ENCODE assay signal across 17 mouse cellular contexts in the genomic region with DNA sequence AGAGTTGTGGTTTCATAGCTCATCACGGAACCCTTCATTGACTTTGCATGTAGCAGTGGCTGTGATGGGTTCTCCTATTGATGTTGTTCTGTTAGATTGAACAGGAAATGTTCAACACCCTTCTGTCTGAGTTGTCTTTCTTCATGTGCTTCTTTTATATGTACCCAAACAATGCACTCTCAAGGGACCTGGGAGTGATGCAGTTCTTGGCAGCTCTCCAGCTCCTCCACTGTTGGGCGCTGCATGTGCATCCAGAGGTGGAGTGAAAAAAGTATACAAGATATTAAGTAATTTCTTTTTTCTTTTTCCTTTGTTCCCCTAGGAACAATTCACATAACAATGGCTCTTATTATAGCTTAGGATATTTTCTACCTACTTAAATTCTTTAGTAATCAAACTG.
DNase-seq lines count a peak whose midpoint lies in the region; TF ChIP-seq lines count a peak whose summit lies in the region.
"Had no signal": no experiment of that assay in that cellular context is flagged by ENCODE, and none has a peak within 500 bp of the region (broad histone marks: within the 10 kb centered on the region; RNA-seq: fewer than 3 reads in every experiment).

No protein-coding gene starts in this region.

- no peak for TF ChIP-seq CTCF in brain, embryonic 14.5 days (IDR thresholded peaks at IDR 0.05; ENCODE audit: borderline replicate concordance, extremely low read depth, insufficient read depth, insufficient read length)

- DNase-seq in cerebellum, postnatal 10 days, result peak; percentile 11 to 14
- DNase-seq in cerebellum, postnatal 4 days (ENCODE audit: low spot score in 2 of 2), result no peak
- DNase-seq in heart, postnatal 4 days, result peak; percentile 29
- DNase-seq in heart, adult 9 months (ENCODE audit: low spot score in 2 of 2), result no peak
- DNase-seq in 3T3-L1 (ENCODE audit: low read depth, low spot score), result peak; percentile 3
- peak; percentile 37 for DNase-seq in brain, embryonic 14.5 days (ENCODE audit: low read depth)
- DNase-seq in Muller cell, postnatal 12 days (ENCODE audit: inconsistent ontology term), result no peak
- DNase-seq: adrenal gland, postnatal 14 days; cerebellum, adult 11-12 months; cerebellum, adult 9-11 months; gastrocnemius, postnatal 25 days; heart, adult 18-20 months; kidney, adult 2 months; lung, postnatal 4 days; right cerebral cortex, postnatal 4 days; thymus, adult 18-20 months; thymus, postnatal 25 days had no signal

- no peak for TF ChIP-seq POLR2A in brain, embryonic 14.5 days (IDR thresholded peaks at IDR 0.05; ENCODE audit: borderline replicate concordance, extremely low read depth, insufficient read depth, insufficient read length, poor library complexity, severe bottlenecking)

Comparison
In these comparisons a context has a peak if more than half of its experiments do, and no peak if none do; other contexts are left out.
1. DNase-seq: peak in cerebellum, postnatal 10 days (2 of 2), heart, postnatal 4 days (single experiment), 3T3-L1 (single experiment) and brain, embryonic 14.5 days (single experiment); none in cerebellum, postnatal 4 days (0 of 2), heart, adult 9 months (0 of 2) and Muller cell, postnatal 12 days (single experiment).